Mouse (Mus musculus) Muller cell, postnatal 12 days (primary cell): ENCODE results near the gene Rgs7.

Experiments used
- DNase-seq: peaks from one replicate; pipeline ENCODE4 v3.0.0-alpha.2; 2015; ENCODE audit errors: inconsistent ontology term

Gene Rgs7

DNA sequence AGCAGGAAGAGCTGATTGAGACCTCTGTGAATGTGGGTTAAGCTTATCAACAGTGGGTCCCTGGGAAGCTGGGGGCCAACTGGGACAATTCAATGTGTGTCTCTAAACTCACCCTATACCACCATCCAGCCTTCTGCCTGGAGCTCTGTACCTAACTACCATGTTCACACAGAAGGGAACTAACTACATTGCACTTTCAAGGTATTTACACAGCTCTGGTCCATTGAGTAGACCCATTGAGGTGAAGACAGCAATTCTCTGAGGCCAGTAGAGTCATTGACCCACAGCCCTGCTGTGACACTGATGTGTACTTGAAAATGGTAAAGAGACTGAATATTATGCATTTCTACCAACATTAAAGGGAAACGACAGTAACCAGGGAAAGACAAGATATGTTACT is 313.6 kb downstream of the Rgs7 start:
- no peak for DNase-seq

DNA sequence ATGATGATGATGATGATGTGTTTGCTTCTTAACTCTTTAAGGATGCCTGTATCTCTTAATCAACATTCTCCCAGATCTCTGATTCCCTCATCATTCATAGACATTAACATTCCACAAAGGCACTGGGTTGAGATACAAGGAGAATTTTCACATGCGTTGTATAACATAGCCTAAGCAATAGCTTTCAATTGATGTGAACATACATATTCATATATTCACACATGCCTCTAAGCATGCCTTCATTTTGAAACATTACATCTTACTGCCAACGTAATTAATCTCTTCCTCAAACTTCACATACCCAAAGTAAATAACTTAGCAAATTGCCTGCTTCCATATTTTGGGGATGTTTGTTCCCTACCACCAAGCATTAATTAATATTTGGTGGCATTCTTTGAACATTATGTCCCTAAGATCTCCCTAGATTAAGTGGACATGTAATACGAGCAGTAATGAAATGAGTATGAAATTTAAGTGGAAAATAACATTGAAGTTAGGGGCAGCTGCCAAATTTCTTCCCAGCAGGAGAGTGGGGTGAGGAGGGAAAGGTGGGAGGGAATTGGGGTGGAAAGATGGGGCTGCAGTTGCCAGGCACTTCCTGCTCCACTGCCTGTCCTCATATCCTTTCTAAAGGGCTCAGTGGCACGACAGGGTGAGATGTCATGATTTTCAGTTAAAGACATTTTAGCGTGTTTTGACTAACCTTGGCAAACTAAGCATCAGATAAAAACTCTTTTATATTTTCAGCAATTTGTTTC is 317.2 kb downstream of the Rgs7 start:
- DNase-seq, result no peak

DNA sequence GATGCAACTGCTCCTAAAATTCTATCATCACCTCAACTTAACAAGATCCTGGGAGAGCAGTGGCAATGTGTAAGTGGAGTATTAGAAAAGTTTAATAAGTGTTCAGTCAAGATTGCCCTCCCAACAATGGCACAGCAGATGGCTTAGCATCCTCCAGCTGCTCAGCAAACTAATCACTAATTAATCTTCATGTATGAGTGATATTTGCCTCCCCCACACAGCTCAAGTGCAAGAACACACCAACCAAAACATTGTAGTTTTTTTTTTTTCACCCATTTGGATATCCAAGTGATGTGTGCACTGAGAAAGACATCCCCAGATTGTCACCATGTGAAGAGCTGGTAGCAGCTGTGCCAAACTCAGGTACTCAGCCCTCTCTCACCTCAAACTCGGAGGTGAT is 336.8 kb downstream of the Rgs7 start:
- DNase-seq, result no peak

DNA sequence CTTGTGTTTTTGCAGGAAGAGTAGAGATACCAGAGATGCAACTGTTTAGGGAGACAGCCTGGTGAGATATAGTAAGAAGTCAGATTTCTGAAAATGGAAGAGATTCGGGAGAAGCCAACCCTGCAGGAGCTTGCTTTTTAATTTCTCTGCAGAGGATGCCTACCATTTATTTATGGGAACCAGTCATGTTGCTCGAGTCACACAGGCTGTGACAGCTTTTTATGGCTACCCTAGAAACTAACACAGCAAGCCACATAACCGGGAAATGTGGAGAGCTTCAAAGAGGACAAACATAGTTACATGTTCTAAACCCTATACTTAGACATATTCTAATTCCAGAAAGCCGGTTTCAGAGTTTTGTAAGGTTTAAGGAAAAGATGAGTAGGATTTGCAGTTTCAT is 349.2 kb downstream of the Rgs7 start:
- no peak for DNase-seq

DNA sequence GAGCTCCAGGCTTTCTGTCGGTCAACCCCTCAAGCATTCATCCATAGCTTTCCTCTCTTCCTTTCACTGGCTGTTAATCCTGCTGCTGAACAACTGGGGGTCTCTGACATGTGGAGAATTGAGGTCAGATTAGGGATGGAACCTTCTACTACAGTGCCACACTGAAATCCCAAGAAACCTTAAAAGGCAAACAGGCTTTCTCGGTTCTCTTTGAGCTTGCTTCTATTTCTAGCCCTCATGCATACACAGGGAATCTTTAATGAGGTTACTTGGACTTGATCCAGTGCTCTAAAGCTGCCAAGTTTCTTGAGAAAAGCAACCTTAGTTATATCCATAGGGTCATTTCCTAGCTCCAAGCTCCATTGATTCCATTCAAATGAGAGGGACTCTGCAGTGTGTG is 363.8 kb downstream of the Rgs7 start:
- DNase-seq, result peak; percentile 60

DNA sequence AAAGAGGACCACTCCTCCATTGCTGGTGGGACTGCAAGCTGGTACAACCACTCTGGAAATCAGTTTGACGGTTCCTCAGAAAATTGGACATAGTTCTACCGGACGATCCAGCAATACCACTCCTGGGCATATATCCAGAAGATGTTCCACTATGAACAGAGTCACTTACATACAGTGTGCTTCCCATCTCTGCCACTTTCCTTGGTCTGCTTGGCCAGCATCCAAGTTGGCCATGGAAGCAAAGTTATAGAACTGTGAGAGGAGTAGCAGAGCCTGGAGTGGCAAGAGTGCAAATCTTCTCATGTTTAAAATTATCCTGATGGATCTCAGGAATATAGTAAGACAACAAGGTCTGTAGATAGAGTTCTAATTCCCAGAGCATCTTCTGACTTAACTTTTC is 367.9 kb downstream of the Rgs7 start:
- no peak for DNase-seq

DNA sequence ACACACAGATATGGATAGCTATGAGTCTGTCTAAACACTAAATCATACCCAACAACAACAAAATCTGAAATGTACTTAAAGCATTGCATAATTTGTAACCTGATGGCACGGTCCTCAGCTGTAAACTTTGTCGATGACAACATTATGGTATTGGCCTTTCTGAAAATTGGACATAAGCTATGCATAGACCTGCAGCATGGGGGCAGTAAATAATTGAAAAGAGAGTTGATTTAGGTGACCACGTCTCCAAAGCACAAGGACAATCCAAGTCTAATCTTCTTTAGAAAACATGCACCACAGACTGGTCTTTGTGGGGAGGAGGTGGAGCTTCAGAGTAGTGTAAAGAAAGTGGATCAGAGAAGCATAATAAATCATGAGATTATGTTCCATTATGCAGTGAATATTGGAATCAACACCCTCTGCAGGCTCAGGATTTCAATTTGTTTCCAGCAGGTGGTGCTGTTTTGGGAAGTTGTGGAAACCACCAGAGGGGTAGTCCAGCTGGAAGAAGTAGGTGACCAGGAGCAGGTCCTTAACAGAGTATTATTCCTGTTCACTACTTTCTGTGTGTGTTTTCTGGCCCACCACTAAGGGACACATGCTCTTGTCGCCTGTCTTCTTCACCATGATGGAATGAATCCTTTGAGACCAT is 373.3 kb downstream of the Rgs7 start:
- peak; percentile 45 for DNase-seq

DNA sequence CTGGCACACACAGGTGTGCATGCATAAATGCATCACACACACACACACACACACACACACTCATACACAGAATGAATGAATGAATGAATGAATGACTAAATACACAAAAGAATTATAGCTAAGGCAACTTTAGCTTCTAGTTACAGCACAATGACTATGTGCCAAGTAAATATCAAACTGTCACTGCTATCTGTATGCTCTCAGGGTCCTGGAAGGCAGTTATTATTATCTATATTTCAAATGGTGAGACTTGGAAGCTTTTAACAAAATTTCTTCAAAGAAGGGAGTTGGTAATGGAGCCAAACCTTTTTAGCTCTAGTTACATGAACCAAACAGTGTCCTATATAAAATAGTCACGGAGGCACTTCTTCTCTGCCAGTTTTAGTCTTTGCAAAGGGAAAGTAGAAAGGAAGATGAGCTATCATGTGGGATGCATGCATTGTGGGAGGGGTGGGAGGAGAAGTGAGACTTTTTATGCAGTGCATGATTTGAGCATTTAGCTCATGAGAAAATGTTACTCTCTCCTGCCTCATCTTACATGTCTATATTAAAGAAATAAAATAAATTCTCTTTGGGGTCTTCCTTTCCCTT is 383.9 kb downstream of the Rgs7 start:
- DNase-seq, result no peak

DNA sequence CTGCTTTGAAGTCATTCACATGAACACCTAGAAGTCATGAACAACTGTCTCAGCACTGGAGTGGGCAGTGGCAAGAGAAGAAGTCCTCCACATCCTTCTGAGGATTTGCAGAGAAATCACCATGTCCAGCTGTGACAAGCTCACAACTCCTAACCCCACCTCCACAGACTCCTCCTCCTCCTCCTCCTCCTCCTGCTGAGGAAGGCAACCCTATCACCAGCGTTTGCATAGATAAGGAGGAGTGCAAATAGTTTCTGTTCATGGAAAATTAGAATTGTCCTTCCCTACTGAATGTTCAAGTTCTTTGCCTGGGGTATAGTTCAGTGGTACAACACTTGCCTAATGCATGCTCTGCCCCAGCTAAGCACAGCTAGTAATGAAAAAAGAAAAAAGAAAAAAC is 386.0 kb downstream of the Rgs7 start:
- DNase-seq, result no peak

DNA sequence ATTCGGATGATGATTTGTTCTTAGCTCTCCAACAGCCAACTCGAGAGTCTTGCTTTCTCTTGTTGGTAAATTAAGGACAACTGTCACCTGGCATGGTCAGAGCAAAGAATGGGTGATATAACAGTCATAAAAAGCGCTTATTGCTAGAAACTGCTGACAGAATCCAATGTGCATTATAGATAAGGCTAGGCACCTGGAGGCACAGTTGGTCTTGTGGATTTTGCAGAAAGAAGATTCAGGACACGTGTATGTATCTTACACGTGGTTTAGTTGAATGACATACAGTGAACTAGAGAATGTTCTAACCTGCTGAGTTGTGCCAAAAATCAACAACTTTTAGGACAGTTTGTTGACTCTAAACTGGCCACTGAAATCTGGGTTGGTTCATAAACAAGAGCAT is 386.9 kb downstream of the Rgs7 start:
- DNase-seq, result no peak

DNA sequence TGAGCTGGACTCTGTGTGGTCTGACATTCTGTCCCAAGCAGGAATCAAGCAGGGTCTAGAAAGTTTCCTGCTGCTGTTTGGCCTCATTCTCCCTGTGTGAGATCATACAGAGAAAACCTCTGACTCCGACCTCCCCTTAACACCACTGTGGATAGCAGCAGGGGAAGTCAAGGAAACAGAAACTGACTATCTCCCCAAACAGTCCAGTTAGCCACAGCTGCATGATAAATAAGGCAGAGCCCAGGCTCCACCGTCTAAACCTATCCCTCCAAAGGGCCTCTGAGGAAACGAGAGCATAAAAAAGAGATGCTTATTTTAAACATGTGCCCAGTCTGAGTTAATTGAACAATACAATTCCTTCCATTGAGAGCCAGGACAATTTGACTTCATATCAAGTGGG is 395.3 kb downstream of the Rgs7 start:
- peak; percentile 19 for DNase-seq

DNA sequence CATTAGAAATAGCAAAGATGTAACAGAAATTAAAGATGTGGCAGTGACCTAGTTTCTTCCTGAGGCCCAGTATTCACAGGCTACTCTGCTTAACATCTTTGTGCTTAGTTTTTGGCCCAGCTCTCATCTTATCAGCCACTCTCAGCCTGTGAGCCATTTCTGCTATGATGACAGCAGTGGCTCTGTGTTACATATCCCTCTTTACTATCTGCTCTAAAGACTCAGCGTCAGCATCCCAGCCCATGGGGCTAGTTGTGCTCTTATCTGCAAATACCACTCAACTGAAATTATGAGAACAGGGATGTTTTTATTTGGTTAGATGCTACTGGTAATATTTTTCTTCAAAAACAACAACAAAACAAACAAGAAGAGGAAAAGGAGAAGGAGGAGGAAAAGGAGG is 410.2 kb downstream of the Rgs7 start:
- no peak for DNase-seq

DNA sequence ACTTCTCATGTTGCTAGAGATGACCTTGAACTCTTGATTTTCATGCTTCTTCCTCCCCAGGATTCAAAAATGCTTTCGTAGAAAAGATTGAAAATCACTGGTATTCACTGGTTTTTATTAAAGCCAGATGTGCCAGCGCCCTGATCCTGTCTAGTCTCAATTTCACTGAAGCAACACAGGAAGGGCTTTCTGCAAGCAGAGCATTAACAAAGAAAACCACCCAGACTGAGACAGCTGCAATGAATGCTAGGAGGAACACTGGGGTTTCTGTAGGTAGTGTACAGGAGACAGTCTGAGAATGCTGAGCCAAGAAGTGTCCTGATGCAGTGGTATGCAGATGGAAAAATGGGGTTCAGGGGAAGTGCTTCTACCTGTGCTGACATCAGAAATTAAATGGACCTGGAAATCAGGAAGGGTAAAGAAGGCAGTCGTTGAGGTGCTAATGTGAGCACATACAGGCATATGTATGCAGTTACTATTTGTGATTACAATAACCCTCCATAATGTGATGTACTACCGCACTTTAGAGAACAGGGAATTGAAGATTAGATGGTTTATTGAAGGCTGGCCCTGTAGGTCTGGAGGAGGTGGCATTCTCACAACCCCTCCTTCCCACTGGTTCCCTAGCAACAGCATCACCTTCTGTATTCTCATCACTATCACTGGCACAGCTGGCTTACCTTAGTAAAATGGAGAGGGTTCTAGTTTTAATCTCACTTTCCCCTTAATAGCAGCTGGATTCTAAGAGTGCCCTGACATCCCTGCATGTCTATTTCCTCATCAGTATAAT is 412.3 kb downstream of the Rgs7 start:
- DNase-seq, result no peak

DNA sequence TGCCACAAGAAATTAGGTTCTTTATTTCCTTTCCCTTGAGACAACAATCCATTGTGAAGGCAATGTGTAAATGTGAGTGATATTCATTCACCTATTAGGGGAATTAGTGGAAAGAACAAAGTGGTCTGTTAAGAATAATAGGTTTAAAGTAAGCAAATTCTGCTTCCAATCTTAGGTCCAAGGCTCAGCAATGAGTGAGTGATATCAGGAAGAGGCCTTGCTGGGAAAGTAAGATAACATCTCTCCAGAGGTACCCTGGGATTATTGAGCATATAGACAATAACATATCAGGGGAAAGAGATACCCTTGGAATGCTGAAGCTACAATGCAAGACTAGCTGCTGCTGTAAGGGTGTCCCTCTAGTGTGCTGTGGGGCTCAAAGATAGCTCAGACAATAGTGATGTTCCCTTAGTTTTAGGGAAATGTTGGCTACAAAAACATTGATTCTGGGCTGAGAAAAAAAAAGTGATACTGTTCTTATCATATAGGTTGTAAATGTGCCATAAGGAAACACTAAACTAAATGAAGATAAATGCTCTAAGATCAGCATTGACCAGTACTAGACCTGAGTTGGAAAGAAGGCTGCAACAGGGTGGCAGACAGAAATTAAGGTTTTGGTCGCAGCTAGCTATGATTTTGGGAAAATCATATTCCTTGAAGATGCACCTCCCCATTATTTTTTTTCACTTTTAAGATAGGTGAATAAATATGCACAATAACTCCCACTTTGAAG is 418.6 kb downstream of the Rgs7 start:
- no peak for DNase-seq

DNA sequence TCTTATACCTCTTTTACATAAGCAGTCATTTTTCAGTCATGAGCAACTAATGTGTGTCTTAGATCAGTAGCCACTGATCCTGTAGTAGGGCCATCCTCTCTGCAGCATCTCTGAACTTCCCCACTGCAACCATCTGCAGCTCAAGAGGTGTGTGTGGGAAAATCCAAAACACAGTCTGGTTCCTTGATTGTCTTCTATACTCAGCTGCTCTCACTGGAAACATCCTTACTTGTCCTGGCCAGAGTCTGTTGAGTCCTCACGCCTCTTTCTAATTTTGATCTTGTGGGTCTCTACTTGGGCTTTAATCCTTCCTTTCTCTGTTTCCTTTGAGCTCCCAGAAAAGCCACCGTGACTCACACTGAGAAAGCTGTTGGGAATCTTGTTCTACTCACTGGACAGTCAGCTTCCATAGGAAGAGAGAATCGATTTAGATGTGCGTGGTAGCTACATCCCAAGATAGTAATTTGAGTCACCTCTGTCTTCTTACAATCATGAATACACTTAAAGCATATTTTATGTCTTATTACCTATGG is 422.5 kb downstream of the Rgs7 start:
- no peak for DNase-seq

DNA sequence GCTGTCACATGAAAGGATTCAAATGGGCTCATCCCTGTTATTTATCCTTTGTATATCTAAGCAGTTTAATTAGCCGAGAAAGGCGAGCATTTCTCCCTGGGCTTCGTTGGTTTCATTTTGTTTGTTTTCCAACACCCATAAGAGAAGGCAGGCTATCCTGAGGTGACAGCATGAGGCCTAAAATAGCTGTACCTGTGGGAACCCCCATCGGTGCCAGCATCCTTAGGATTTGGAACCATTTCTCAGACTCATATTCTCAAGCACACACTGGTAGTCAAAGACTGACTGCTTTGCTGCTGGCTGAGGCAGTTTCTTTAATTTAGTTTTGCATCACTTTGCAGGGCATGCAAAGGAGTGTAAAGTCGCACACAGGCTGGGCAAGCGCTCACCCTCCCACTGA is 443.2 kb downstream of the Rgs7 start:
- DNase-seq, result no peak

DNA sequence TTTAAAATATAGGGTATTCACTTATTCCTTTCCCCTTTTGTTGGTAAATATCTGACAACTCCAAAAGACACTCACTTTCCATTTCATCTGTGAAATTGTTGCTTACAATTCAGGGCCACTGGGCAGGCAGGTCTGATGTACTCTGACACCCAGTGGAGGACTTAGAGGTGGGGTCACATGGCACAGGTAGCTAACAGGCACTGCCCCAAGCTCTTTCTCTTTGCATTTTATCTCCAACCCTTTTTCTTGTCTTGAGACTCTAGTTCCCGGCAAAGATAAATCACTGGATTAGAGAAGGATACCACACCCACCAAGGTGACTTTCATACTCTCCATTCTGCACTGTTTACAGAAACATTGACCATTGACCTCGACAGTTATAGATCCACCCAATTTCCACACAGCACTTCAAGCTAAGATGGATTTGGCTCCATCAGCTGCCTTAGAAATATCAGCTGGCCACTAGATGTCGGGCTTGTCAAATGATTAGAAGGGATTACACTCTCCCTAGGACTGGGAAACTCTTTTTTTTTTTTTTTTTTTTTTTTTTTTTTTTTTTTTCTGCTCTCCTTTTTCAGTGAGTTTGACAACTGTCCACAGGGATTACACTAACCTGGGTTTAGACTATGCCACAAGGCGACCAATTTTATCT is 451.0 kb downstream of the Rgs7 start:
- peak; percentile 45 for DNase-seq

DNA sequence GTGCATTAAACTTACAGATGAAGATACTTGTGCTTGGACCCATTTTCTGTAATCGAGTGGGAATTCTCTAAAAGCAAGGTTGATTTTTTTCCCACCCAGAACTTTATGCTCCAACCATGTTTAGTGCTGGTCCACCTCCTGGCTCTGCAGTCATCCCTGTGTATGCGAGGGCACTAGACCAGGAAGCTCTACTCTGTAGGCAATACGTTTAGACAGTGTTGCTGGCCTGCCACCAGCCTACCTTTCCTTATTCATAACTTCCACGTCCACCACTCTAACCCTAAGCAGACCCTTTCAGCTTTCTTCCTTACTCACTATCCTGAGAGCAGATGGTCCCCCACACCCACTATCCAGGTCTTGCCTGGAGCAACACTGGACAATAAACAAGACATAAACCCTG is 452.3 kb downstream of the Rgs7 start:
- no peak for DNase-seq

DNA sequence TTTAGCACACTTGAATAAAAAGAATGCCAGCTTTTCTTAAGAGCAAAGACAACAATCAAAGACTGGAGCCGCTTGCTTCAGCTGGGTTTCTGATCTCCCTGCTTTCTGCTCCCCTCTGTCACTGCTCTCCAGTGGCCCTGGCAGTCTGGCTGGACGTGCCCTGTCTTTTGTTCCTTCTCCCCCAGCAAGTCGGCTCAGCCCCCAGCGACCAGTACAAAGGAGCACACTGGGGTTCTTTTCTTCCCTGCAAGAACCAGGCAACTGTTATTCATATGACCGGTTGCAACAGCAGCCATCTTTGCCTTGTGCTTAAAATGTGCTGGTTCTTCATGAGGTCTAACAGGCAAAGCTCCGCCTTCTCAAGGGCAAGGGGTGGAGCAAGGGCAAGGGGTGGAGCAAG is 452.7 kb downstream of the Rgs7 start:
- no peak for DNase-seq

DNA sequence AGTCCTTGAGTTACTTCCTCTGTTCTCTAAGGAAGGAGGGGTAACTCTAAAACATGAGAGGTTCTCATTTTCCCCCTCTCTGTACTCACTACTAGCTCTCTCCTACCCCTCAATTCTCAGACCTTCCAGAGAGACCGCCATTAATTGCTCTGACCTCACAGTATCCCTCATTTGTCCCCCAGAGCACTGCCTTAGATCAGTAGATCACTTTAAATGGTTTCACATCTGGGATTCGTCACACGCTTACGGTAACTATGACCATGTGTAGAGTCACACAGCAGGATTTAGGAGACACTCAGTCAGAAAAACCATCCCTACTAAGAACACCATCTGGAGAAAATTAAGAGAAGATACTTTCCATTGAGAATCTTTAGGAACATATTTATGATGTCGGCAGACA is 456.8 kb downstream of the Rgs7 start:
- no peak for DNase-seq

DNA sequence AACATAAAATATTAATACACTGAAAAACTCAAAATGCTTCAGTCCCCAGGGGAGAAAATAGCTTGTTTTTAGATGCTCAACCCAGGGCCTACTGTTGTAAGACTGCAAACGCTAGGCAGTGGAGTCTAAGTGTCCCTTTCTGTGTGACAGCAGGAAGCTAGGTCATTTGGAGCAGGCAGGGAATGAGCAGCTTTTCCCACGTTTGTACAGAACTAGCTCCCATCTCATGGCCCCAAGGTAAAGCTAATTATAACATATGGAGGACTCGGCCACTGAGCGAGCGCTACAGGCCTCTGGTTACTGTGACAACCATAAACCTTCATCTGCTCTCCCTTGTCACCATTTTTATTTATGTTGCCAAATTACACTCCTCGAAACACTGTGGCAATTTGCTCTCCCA is 460.3 kb downstream of the Rgs7 start:
- no peak for DNase-seq
